Mouse (Mus musculus): ENCODE measurements around the gene Trp53i11.

The Trp53i11 gene

DNA sequence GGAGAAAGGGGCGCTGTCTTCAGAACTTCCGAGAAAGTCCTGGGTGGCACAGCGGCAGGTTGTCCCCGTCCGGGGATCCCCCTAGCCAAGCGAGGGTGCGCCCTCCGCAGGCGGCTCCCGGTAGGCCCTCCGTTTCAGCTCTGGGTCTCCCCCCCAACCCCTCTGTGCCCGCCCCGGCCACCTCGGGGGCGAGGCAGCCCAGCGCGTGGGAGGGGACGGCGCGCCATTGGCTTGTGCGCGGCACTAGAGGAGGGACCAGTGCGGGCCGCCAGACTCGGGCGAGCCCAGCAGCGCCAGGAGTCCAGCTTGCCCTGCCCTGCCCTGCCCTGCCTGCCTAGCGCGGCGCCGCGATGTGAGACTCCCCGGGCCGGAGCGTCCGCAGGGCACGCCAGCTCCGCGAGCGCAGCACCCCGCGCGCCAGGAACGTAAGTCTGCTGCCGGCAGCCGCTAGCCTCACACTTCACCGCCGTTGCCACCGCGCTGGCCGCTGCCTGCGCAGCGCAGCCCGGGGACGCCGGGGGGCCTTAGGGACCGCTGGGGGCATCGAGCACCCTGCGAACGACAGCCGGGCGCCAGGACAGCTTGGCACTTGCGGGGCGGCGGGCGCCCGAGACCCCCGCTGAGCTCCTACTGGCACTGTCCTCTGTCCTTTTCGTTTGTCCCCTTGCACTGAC lies at the start of gene Trp53i11:
Gene Trp53i11 (plus strand): TSS at position 226 of the 674 bp plus-strand sequence.
- DNase-seq (ENCODE audit: low spot score), result peak; percentile 94

DNA sequence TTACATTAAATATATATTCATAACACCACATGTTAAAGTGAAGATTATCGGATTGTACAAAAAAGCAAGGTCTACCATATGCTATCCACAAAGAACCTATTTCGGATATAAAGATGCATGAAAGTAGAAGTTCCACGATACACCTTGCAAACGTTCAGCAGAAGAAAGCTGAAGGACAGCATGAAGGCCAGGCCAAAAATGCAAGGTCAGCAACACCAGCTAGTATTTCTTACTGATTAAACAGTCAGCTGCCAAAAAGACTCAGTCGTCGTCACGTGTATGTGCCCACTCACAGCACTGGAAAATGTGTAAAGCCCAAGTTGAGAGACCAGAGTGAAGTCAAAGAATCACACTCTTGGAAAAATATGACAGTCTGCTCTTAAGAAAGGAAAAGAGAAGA lies 47.9 kb upstream of the Trp53i11 start:
- no peak for DNase-seq (ENCODE audit: low spot score)

DNA sequence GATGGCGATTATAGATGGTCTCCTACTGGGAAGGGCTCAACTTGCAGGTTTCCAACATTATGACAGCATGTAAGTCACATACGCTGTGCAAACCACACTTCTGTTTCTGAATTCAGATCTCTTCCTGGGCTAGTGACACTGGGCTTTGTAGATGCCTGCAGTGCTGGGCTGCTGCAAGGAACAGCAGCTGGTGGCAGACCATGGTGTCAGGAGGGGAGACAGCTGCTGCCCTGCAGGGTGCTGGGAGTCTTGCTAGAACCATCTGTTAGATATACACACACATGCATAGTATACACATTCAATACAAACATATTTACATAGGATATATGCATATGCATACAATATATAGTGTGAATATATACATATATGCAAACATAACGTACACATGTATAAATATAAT lies 46.0 kb upstream of the Trp53i11 start:
- DNase-seq (ENCODE audit: low spot score), result no peak

DNA sequence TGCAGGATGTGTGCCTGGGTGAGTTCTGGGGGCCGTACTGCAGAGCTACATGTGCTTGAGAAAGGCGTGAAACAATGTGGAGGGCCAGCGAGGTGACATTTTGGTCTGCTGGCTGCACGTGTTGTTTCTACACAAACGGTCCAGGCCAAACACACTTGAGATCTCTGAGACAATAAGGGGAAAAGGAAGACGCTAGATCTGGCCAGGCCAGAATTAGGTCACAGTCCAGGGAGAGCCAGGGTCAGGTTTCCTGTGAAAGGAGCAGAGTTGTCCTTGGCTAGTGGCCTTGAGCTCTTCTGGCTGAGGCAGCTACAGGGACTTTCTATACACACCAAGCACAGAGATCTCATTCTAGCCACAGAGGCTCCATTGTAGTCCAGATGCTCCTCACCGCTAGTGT lies 44.7 kb upstream of the Trp53i11 start:
- DNase-seq (ENCODE audit: low spot score), result no peak

- DNase-seq (ENCODE audit: low spot score), result no peak
Observed at GRCm38 (mm10) chr2:93144126-93144525, 43.2 kb upstream of the Trp53i11 start.

GRCm38 (mm10) chr2:93150009-93150408 lies 37.3 kb upstream of the Trp53i11 start:
- DNase-seq (ENCODE audit: low spot score), result peak; percentile 37

GRCm38 (mm10) chr2:93150673-93151450 lies 36.5 kb upstream of the Trp53i11 start:
- DNase-seq (ENCODE audit: low spot score), result no peak

DNA sequence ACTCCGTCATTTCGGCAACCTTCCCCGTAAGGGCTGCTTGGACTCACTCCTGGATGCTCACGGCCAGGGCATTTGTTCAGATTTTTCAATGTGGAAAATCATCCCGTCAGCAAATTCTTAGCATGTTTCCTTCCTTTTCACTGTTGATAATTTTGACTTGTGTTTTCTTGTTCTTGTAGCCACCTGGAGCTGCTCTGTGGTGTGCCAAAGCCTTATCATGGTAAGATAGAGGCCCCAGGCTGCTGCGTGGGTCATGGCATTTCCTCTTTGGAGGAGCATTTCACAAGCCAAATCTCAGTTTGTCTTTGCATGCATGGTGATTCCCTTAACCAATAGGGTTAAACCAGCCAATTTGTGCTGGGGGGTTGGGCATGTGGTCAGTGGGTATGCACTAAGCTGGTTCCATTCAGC lies 35.2 kb upstream of the Trp53i11 start:
- DNase-seq (ENCODE audit: low spot score), result no peak

DNA sequence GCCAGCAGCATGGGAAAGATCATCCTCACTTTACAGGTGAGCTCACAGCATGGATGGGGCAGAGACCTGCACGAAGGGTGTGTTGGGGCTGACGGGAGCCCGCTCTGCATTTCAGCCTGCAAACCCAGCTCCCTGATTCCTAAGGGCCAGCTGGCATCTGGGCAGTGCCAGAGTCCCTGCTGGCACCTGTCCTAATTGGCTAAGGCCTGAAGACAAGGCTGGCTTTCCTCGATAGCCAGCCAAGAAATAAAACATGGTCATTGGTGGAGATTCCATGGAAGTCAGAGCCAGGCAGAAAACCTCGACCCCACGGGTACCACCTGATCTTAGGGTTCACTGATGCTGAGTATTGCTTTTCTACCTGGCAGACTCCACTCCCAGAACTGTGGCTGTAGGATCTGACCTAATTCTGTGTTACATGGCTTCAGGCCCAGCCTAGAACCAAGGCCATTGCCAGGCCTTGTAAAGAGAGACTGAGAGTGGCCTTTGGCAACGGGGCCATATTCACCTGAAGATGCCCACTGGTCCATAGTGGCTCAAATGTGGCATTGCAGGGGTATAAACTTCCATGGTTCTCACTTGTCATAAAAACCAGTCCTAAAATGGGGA lies 34.4 kb upstream of the Trp53i11 start:
- peak; percentile 84 for DNase-seq (ENCODE audit: low spot score)

GRCm38 (mm10) chr2:93153833-93154232 lies 33.5 kb upstream of the Trp53i11 start:
- DNase-seq (ENCODE audit: low spot score), result no peak

DNA sequence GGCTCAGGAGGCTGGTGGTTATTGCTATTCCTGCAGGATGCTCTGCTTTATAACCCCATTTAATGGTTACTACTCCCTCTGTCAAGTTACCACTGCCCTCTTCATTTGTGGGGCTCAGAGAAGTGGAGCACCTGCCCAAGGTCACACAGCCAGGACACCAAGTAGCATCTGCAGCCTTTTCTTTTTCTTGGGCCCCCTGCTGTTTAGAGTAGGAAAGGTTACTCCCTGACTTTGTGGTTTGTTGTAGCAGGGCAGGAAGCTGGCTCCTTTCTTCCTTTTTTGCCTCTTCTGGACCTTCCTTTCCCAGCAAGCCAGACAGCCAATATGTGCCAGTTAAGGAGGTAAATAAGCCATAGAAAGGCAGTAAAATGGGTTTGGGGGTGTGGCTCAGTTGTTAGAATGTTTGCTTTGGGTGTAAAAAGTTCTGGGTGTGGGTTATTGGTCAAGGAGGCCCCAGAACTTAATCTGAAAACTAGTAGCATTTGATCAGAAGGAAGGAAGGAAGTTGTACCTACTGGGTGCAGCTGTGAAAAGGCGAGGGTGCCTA lies 32.8 kb upstream of the Trp53i11 start:
- no peak for DNase-seq (ENCODE audit: low spot score)

DNA sequence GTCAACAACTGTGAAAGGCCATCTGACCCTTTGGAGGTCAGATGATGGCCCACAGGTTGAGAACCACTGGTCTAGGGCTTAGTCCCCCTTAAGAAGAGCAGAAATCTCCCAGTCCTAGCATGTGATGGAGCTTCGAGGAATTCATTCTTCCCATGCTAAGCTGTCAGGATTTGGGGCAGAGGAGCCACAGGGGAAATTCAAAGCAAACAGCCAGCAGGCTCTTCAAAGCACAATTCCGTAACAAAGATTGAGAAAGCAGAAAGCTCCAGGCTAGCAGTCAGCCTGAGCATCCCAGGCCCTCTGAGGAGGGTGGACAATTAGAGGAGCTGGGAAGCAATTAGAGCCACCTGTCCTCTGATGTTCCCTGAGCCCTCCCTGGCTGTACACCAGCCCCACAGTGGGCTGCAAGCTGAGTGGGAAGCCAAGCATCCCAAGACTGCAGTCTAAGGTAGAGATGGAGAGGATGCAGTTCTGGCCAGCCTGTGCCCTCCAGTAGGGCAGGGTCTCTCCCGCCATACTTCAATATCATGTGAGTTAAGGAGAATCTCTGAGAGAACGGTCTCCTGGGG lies 26.8 kb upstream of the Trp53i11 start:
- DNase-seq (ENCODE audit: low spot score), result no peak

DNA sequence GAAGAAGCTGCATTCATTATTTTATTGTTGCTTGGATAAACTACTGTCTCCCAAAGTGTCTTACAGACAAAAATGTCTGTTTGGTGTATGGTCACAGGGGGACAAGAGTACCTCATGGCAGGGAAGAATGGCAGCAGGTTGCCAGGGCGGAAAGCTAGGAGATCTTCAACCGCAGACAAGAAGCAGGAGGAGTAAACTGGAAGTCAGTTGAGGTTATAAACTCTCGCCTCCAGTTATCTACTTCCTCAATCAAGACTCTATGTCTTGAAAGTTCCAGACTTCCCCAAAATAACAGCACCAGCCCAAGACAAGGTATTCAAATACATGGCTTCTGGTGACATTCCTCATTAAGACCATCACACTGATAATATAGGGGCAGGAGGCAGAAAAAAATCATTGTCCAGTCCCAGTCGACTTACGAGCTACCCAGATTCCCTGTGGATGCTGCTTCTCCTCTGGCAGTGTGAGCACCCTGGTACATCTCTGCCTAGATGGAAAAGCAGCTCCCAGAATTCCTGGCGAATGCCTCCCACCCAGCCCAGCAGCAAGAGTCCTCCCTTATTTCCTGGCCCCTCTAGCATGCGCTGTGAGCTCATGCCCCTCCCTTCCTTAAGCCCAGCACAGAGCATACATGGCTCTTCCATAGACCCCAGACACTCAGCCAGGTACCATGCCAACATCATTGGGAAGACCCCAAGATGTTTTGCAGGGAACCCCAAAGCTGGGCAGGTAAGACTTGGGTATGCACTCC lies 25.3 kb upstream of the Trp53i11 start:
- no peak for DNase-seq (ENCODE audit: low spot score)

DNA sequence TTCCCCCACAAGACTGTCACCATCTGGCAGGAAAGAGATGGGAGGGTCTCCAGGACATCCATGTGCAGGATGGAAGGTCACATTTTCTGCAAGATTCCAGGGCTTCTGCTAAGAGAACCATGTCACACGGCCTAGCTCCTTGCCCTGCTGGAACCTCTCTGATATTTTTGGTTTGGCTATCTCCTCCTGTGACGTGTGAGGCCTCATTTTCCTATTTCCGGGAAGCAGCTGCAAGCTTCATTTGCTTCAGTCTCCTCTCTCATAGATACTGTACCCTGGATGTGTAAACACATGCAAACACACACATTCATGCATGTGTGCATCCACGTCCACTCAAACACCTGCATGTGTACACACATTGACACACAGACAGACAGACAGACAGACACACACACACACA lies 24.6 kb upstream of the Trp53i11 start:
- peak; percentile 48 for DNase-seq (ENCODE audit: low spot score)

GRCm38 (mm10) chr2:93163317-93163716 lies 24.0 kb upstream of the Trp53i11 start:
- peak; percentile 88 for DNase-seq (ENCODE audit: low spot score)

GRCm38 (mm10) chr2:93163750-93164335 lies 23.5 kb upstream of the Trp53i11 start:
- no peak for DNase-seq (ENCODE audit: low spot score)

DNA sequence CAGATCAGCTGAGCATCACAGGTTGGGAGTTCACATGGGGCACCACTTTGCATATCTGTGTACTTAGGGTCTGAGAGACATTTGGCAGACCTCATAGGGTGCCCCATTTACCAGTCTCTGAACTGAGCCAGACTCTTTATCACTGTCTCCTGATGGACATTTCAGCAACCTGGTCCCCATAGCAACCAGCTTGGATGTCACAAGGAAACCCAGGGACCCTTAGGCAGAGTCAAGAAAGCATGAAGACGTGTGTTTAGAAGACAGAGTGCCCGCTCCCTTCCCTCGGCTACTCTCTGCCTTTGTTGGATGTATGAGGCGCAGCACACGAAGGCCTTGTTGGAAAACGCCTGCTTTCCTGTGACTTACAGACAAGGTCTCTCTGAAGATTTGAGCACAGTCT lies 21.1 kb upstream of the Trp53i11 start:
- DNase-seq (ENCODE audit: low spot score), result no peak

GRCm38 (mm10) chr2:93166734-93167406 lies 20.5 kb upstream of the Trp53i11 start:
- DNase-seq (ENCODE audit: low spot score), result no peak

GRCm38 (mm10) chr2:93170156-93170844 lies 17.0 kb upstream of the Trp53i11 start:
- no peak for DNase-seq (ENCODE audit: low spot score)

- peak; percentile 58 for DNase-seq (ENCODE audit: low spot score)
Observed at GRCm38 (mm10) chr2:93170845-93171200, 16.5 kb upstream of the Trp53i11 start.

Data from MN1 (cell line).